Comparison of ENCODE assay signal across 21 mouse cellular contexts in genomic region chr7:101866491-101867265, GRCm38 (mm10). TPM values are rescaled to one million over a fixed set of nuclear protein-coding genes. Genes with fewer than 3 reads are reported as not detected.
DNase-seq lines count a peak whose midpoint lies in the region; ATAC-seq lines count a peak whose summit lies in the region.
"Had no signal": no experiment of that assay in that cellular context is flagged by ENCODE, and none has a peak within 500 bp of the region (broad histone marks: within the 10 kb centered on the region; RNA-seq: fewer than 3 reads in every experiment).

No protein-coding gene starts in this region.

- no peak overlapping the region for H3K4me3 ChIP-seq in forebrain, embryonic 10.5 days
- no peak overlapping the region for H3K4me3 ChIP-seq in forebrain, embryonic 13.5 days
- no peak overlapping the region for H3K4me3 ChIP-seq in midbrain, embryonic 10.5 days
- no peak overlapping the region for H3K4me3 ChIP-seq in midbrain, embryonic 14.5 days (replicated peaks; ENCODE audit: low read depth, low read length)
- H3K4me3 ChIP-seq: embryonic facial prominence, embryonic 13.5 days; gastrocnemius, adult 2 months; heart, embryonic 12.5 days; hindbrain, embryonic 10.5 days; intestine, embryonic 15.5 days had no signal

- no peaks in the 10 kb centered on the region for H3K9me3 ChIP-seq in forebrain, embryonic 10.5 days
- H3K9me3 ChIP-seq in forebrain, embryonic 13.5 days (replicated peaks), result no peaks in the 10 kb centered on the region
- no peaks in the 10 kb centered on the region for H3K9me3 ChIP-seq in midbrain, embryonic 10.5 days (replicated peaks)
- no peaks in the 10 kb centered on the region for H3K9me3 ChIP-seq in midbrain, embryonic 14.5 days (ENCODE audit: control insufficient read depth, low read length)
- H3K9me3 ChIP-seq: embryonic facial prominence, embryonic 13.5 days; G1E; heart, embryonic 12.5 days; hindbrain, embryonic 10.5 days; intestine, embryonic 15.5 days had no signal

- no peak overlapping the region for H3K9ac ChIP-seq in forebrain, embryonic 13.5 days
- no peak overlapping the region for H3K9ac ChIP-seq in midbrain, embryonic 14.5 days (replicated peaks; ENCODE audit: low read length)
- H3K9ac ChIP-seq: embryonic facial prominence, embryonic 13.5 days; heart, embryonic 12.5 days; hindbrain, embryonic 14.5 days; intestine, embryonic 15.5 days had no signal

- H3K36me3 ChIP-seq in forebrain, embryonic 10.5 days (replicated peaks), result no peaks in the 10 kb centered on the region
- no peaks in the 10 kb centered on the region for H3K36me3 ChIP-seq in forebrain, embryonic 13.5 days (ENCODE audit: poor library complexity, severe bottlenecking)
- H3K36me3 ChIP-seq in midbrain, embryonic 10.5 days, result no peaks in the 10 kb centered on the region
- no peaks in the 10 kb centered on the region for H3K36me3 ChIP-seq in midbrain, embryonic 14.5 days (ENCODE audit: control insufficient read depth, insufficient read depth, low read length)
- H3K36me3 ChIP-seq: embryonic facial prominence, embryonic 13.5 days; G1E; heart, embryonic 12.5 days; hindbrain, embryonic 10.5 days; intestine, embryonic 15.5 days had no signal

- H3K4me1 ChIP-seq in forebrain, embryonic 10.5 days, result peaks cover 26% of the 10 kb centered on the region
- H3K4me1 ChIP-seq in forebrain, embryonic 13.5 days, result 0 out of 2 replicates have a peak, but pooled peaks cover 2% of the 10 kb centered on the region
- peaks cover 26% of the 10 kb centered on the region for H3K4me1 ChIP-seq in midbrain, embryonic 10.5 days
- H3K4me1 ChIP-seq in midbrain, embryonic 14.5 days (ENCODE audit: control insufficient read depth, insufficient read depth, low read length), result no peaks in the 10 kb centered on the region
- H3K4me1 ChIP-seq: embryonic facial prominence, embryonic 13.5 days had no signal

- no peak overlapping the region for H3K4me2 ChIP-seq in forebrain, embryonic 13.5 days
- H3K4me2 ChIP-seq in midbrain, embryonic 14.5 days (ENCODE audit: low read length), result no peak overlapping the region
- H3K4me2 ChIP-seq: embryonic facial prominence, embryonic 13.5 days; heart, embryonic 12.5 days; hindbrain, embryonic 14.5 days; intestine, embryonic 15.5 days had no signal

- no peaks in the 10 kb centered on the region for H3K27me3 ChIP-seq in forebrain, embryonic 10.5 days (ENCODE audit: poor library complexity, severe bottlenecking)
- H3K27me3 ChIP-seq in forebrain, embryonic 13.5 days, result no peaks in the 10 kb centered on the region
- no peaks in the 10 kb centered on the region for H3K27me3 ChIP-seq in midbrain, embryonic 10.5 days (ENCODE audit: low read depth, poor library complexity, severe bottlenecking)
- H3K27me3 ChIP-seq in midbrain, embryonic 14.5 days (ENCODE audit: control insufficient read depth, insufficient read depth, low read length), result no peaks in the 10 kb centered on the region
- H3K27me3 ChIP-seq: embryonic facial prominence, embryonic 13.5 days; heart, embryonic 12.5 days; intestine, embryonic 15.5 days had no signal

- no peak for DNase-seq in forebrain, embryonic 10.5 days (ENCODE audit: extremely low spot score, low spot score)
- no peak for DNase-seq in midbrain, embryonic 10.5 days (ENCODE audit: low spot score)
- no peak for DNase-seq in midbrain, embryonic 14.5 days
- DNase-seq in Muller cell, postnatal 12 days (ENCODE audit: inconsistent ontology term), result peak; percentile 14
- no peak for DNase-seq in lung, postnatal 25 days (ENCODE audit: low spot score)
- DNase-seq in urinary bladder, postnatal 4 days (ENCODE audit: low spot score in 2 of 2), result no peak
- DNase-seq: adrenal gland, adult 8-10 months; B cell, adult 2 months; cerebellum, adult 2 months; cerebellum, postnatal 10 days; gastrocnemius, adult 2 months; gastrocnemius, postnatal 25 days had no signal

- H3K27ac ChIP-seq in forebrain, embryonic 10.5 days, result peak overlapping the region; percentile 60; the same call in 1 of the 2 replicates
- no peak overlapping the region for H3K27ac ChIP-seq in forebrain, embryonic 13.5 days
- H3K27ac ChIP-seq in midbrain, embryonic 10.5 days (replicated peaks), result peak overlapping the region; percentile 7; the same call in 1 of the 2 replicates
- H3K27ac ChIP-seq in midbrain, embryonic 14.5 days (replicated peaks; ENCODE audit: low read depth, low read length), result no peak overlapping the region
- H3K27ac ChIP-seq: embryonic facial prominence, embryonic 13.5 days; gastrocnemius, adult 2 months; hindbrain, embryonic 10.5 days; hindbrain, embryonic 14.5 days; intestine, embryonic 15.5 days had no signal

- 83% methylated on average over 11 of the region's 11 CpGs for WGBS in forebrain, embryonic 10.5 days
- WGBS in forebrain, embryonic 13.5 days, result 77% methylated on average over 11 of the region's 11 CpGs
- WGBS in midbrain, embryonic 10.5 days, result 84% methylated on average over 11 of the region's 11 CpGs
- WGBS in midbrain, embryonic 14.5 days, result 80% methylated on average over 11 of the region's 11 CpGs

- ATAC-seq in forebrain, embryonic 13.5 days, result no peak
- no peak for ATAC-seq in midbrain, embryonic 14.5 days (ENCODE audit: low FRiP score, low TSS enrichment)
- ATAC-seq: CD4-positive, CD25-positive, alpha-beta regulatory T cell, adult 4 months; forebrain, embryonic 14.5 days; intestine, embryonic 15.5 days had no signal

RNA-seq across cellular contexts. Expression of gene Anapc15, which starts 3.2 kb away (rescaled TPM):
- 122 and 127 TPM in 2 replicates for polyA plus RNA-seq in forebrain, embryonic 10.5 days (2016; fragmentation: Nextera tagmentation; extraction: Ambion mirVana)
- polyA plus RNA-seq in forebrain, embryonic 13.5 days (2015; fragmentation: Nextera tagmentation; extraction: Ambion mirVana), result 95.4 and 106 TPM in 2 replicates
- polyA plus RNA-seq in midbrain, embryonic 10.5 days (2016; fragmentation: Nextera tagmentation; extraction: Ambion mirVana), result 110 and 123 TPM in 2 replicates
- 77.1 and 81.6 TPM in 2 replicates for polyA plus RNA-seq in midbrain, embryonic 14.5 days (2014; fragmentation: Nextera tagmentation; extraction: Ambion mirVana)

RNA-seq across cellular contexts. Expression of gene Folr1, which starts 3.9 kb away (rescaled TPM):
- 11.9 and 13.1 TPM in 2 replicates for polyA plus RNA-seq in forebrain, embryonic 10.5 days (2016; fragmentation: Nextera tagmentation; extraction: Ambion mirVana)
- polyA plus RNA-seq in forebrain, embryonic 13.5 days (2015; fragmentation: Nextera tagmentation; extraction: Ambion mirVana), result 8.6 and 20.1 TPM in 2 replicates
- 17.9 and 19.5 TPM in 2 replicates for polyA plus RNA-seq in midbrain, embryonic 10.5 days (2016; fragmentation: Nextera tagmentation; extraction: Ambion mirVana)
- 6.7 and 7.9 TPM in 2 replicates for polyA plus RNA-seq in midbrain, embryonic 14.5 days (2014; fragmentation: Nextera tagmentation; extraction: Ambion mirVana)
- polyA plus RNA-seq: CD4-positive, CD25-positive, alpha-beta regulatory T cell, adult 4 months; G1E had no signal

RNA-seq across cellular contexts. Expression of gene Folr2, which starts 9.7 kb away (rescaled TPM):
- polyA plus RNA-seq in forebrain, embryonic 10.5 days (2016; fragmentation: Nextera tagmentation; extraction: Ambion mirVana), result 0.47 and 0.68 TPM in 2 replicates
- polyA plus RNA-seq in forebrain, embryonic 13.5 days (2015; fragmentation: Nextera tagmentation; extraction: Ambion mirVana), result 0.67 and 0.75 TPM in 2 replicates
- 0.70 and 1.1 TPM in 2 replicates for polyA plus RNA-seq in midbrain, embryonic 10.5 days (2016; fragmentation: Nextera tagmentation; extraction: Ambion mirVana)
- polyA plus RNA-seq in midbrain, embryonic 14.5 days (2014; fragmentation: Nextera tagmentation; extraction: Ambion mirVana), result 2.5 TPM in 1 of 2 replicates, not detected in the other
- polyA plus RNA-seq: CD4-positive, CD25-positive, alpha-beta regulatory T cell, adult 4 months; G1E; heart, embryonic 12.5 days had no signal

RNA-seq across cellular contexts. Expression of gene Inppl1, which starts 28.6 kb away (rescaled TPM):
- 45.8 and 46.2 TPM in 2 replicates for polyA plus RNA-seq in forebrain, embryonic 10.5 days (2016; fragmentation: Nextera tagmentation; extraction: Ambion mirVana)
- 23.9 and 31.8 TPM in 2 replicates for polyA plus RNA-seq in forebrain, embryonic 13.5 days (2015; fragmentation: Nextera tagmentation; extraction: Ambion mirVana)
- 36.2 and 38.1 TPM in 2 replicates for polyA plus RNA-seq in midbrain, embryonic 10.5 days (2016; fragmentation: Nextera tagmentation; extraction: Ambion mirVana)
- 8.9 and 9.7 TPM in 2 replicates for polyA plus RNA-seq in midbrain, embryonic 14.5 days (2014; fragmentation: Nextera tagmentation; extraction: Ambion mirVana)

RNA-seq across cellular contexts. Expression of gene Lamtor1, which starts 39.0 kb away (rescaled TPM):
- polyA plus RNA-seq in forebrain, embryonic 10.5 days (2016; fragmentation: Nextera tagmentation; extraction: Ambion mirVana), result 157 and 165 TPM in 2 replicates
- polyA plus RNA-seq in forebrain, embryonic 13.5 days (2015; fragmentation: Nextera tagmentation; extraction: Ambion mirVana), result 152 and 158 TPM in 2 replicates
- 164 and 166 TPM in 2 replicates for polyA plus RNA-seq in midbrain, embryonic 10.5 days (2016; fragmentation: Nextera tagmentation; extraction: Ambion mirVana)
- 139 and 150 TPM in 2 replicates for polyA plus RNA-seq in midbrain, embryonic 14.5 days (2014; fragmentation: Nextera tagmentation; extraction: Ambion mirVana)

Comparison
In these comparisons a context has a peak if more than half of its experiments do, and no peak if none do; other contexts are left out.
1. H3K27ac ChIP-seq: peak in forebrain, embryonic 10.5 days (single experiment) and midbrain, embryonic 10.5 days (single experiment); none in forebrain, embryonic 13.5 days (single experiment) and midbrain, embryonic 14.5 days (single experiment).